Mouse (Mus musculus) cerebellum, adult 2 months (tissue): ENCODE measurements at regions not wholly inside any gene's neighbourhood (a gene's known extent, or its start where the extent isn't known, plus 50 kb on each side); places are given as distances from the start of the nearest gene placed in this dataset.

Experiments used
- CTCF ChIP-seq: fragments of 200-500 bp; IDR thresholded peaks from 2 replicates; pipeline ENCODE4 v1.5.1; 2011; ENCODE audit warnings: low read depth, mild to moderate bottlenecking, control low read depth, low read length, moderate library complexity, borderline replicate concordance; ENCODE audit not compliant: insufficient read depth
- POLR2A ChIP-seq: fragments of 200-500 bp; IDR thresholded peaks from 2 replicates; pipeline ENCODE4 v1.6.1; 2011; ENCODE audit warnings: low read length, control low read depth, borderline replicate concordance; ENCODE audit not compliant: insufficient read depth

GRCm38 (mm10) chr9:13999358-13999757 is 171.8 kb downstream of the Fam76b start:
- TF ChIP-seq POLR2A: no peak
- no peak for TF ChIP-seq CTCF
